8 mouse cellular contexts compared by ENCODE assay signal in the genomic region with DNA sequence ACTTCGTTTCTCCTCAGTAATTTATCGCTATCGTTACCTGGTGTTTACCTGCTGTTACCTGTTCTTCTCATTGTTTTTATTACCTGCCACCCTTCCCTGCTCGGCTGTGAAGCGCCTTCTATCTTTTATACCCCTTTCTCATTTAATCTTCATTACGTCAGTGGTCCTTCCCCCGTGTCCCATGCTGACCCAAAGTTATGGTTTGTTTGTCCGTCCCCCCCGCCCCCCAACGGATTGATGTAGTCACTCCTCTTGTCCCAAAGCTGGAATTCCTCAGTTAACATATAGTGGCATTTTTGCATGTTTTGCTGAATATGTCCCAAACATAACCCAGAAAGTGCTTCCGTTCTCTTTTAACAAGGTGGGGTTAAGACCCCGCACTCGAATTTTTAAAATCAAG. TPM values are rescaled to one million over a fixed set of nuclear protein-coding genes. Genes with fewer than 3 reads are reported as not detected.
DNase-seq lines count a peak whose midpoint lies in the region; ATAC-seq lines count a peak whose summit lies in the region.

No protein-coding gene starts in this region.

- H3K27me3 ChIP-seq in heart, embryonic 16.5 days (ENCODE audit: control insufficient read depth, insufficient read depth, low read length), result no peaks in the 10 kb centered on the region
- no peaks in the 10 kb centered on the region for H3K27me3 ChIP-seq in hindbrain, embryonic 11.5 days (ENCODE audit: control insufficient read depth, insufficient read depth, low read length)
- H3K27me3 ChIP-seq in midbrain, embryonic 10.5 days (ENCODE audit: low read depth, poor library complexity, severe bottlenecking), result no peaks in the 10 kb centered on the region

- 2% methylated on average over 13 of the region's 13 CpGs for WGBS in heart, embryonic 16.5 days
- WGBS in hindbrain, embryonic 11.5 days, result 4% methylated on average over 13 of the region's 13 CpGs
- WGBS in midbrain, embryonic 10.5 days, result 6% methylated on average over 13 of the region's 13 CpGs

- H3K36me3 ChIP-seq in heart, embryonic 16.5 days (ENCODE audit: control insufficient read depth, insufficient read depth), result peaks cover 28% of the 10 kb centered on the region
- peaks cover 5% of the 10 kb centered on the region; the same call in 1 of the 2 replicates for H3K36me3 ChIP-seq in hindbrain, embryonic 11.5 days (ENCODE audit: control insufficient read depth, insufficient read depth, low read length)
- H3K36me3 ChIP-seq in midbrain, embryonic 10.5 days, result peaks cover 61% of the 10 kb centered on the region

- peak overlapping the region; percentile 46 for H3K27ac ChIP-seq in heart, embryonic 16.5 days (ENCODE audit: low read length)
- H3K27ac ChIP-seq in hindbrain, embryonic 11.5 days (ENCODE audit: low read depth, low read length), result peak overlapping the region; percentile 48; the same call in 1 of the 2 replicates
- peak overlapping the region; percentile 87 for H3K27ac ChIP-seq in midbrain, embryonic 10.5 days (replicated peaks)

- H3K4me1 ChIP-seq in heart, embryonic 16.5 days (ENCODE audit: control insufficient read depth, insufficient read depth, low read length), result peaks cover 14% of the 10 kb centered on the region
- peaks cover 3% of the 10 kb centered on the region; the same call in 1 of the 2 replicates for H3K4me1 ChIP-seq in hindbrain, embryonic 11.5 days (replicated peaks; ENCODE audit: control insufficient read depth, insufficient read depth, low read length)
- H3K4me1 ChIP-seq in midbrain, embryonic 10.5 days, result peaks cover 23% of the 10 kb centered on the region

- H3K4me2 ChIP-seq in heart, embryonic 16.5 days (ENCODE audit: low read depth, low read length), result peak overlapping the region; percentile 83
- peak overlapping the region; percentile 76 for H3K4me2 ChIP-seq in hindbrain, embryonic 11.5 days (replicated peaks; ENCODE audit: low read depth, low read length)

- peak overlapping the region; percentile 83 for H3K9ac ChIP-seq in heart, embryonic 16.5 days (ENCODE audit: low read length)
- peak overlapping the region; percentile 74 for H3K9ac ChIP-seq in hindbrain, embryonic 11.5 days (ENCODE audit: low read depth, low read length)

- ATAC-seq in heart, embryonic 16.5 days (replicated peaks; ENCODE audit: extremely low read depth, insufficient read depth, low FRiP score), result no peak
- peak; percentile 12 for ATAC-seq in hindbrain, embryonic 11.5 days (ENCODE audit: low FRiP score)
- ATAC-seq in frontal cortex, adult (ENCODE audit: low TSS enrichment), result no peak

- peak overlapping the region; percentile 73 for H3K4me3 ChIP-seq in heart, embryonic 16.5 days (ENCODE audit: low read length)
- peak overlapping the region; percentile 82 for H3K4me3 ChIP-seq in hindbrain, embryonic 11.5 days (ENCODE audit: low read depth, low read length)
- H3K4me3 ChIP-seq in midbrain, embryonic 10.5 days, result peak overlapping the region; percentile 72

- no peaks in the 10 kb centered on the region for H3K9me3 ChIP-seq in heart, embryonic 16.5 days (replicated peaks; ENCODE audit: control insufficient read depth, low read length)
- no peaks in the 10 kb centered on the region for H3K9me3 ChIP-seq in hindbrain, embryonic 11.5 days (ENCODE audit: control insufficient read depth, low read length)
- no peaks in the 10 kb centered on the region for H3K9me3 ChIP-seq in midbrain, embryonic 10.5 days (replicated peaks)

- DNase-seq in heart, adult 9 months (ENCODE audit: low spot score in 2 of 2), result no peak
- DNase-seq in Muller cell, postnatal 12 days (ENCODE audit: inconsistent ontology term), result peak; percentile 57
- no peak for DNase-seq in hindbrain, embryonic 11.5 days (ENCODE audit: low spot score)
- DNase-seq in midbrain, embryonic 10.5 days (ENCODE audit: low spot score), result no peak
- DNase-seq in T-cell, adult 2 months (ENCODE audit: low spot score), result no peak
- DNase-seq in frontal cortex, postnatal 36 days (ENCODE audit: low spot score in 2 of 2), result no peak

RNA-seq across cellular contexts. Expression of a gene that starts 0.7 kb away (rescaled TPM):
- 41.4 and 43.0 TPM in 2 replicates for polyA plus RNA-seq in heart, embryonic 16.5 days (2015; fragmentation: Nextera tagmentation; extraction: Ambion mirVana)
- 64.8 and 66.4 TPM in 2 replicates for polyA plus RNA-seq in hindbrain, embryonic 11.5 days (2014; fragmentation: Nextera tagmentation; extraction: Ambion mirVana)
- polyA plus RNA-seq in midbrain, embryonic 10.5 days (2016; fragmentation: Nextera tagmentation; extraction: Ambion mirVana), result 82.0 and 100 TPM in 2 replicates

RNA-seq across cellular contexts. Expression of a gene that starts 5.0 kb away (rescaled TPM):
- polyA plus RNA-seq in heart, embryonic 16.5 days (2015; fragmentation: Nextera tagmentation; extraction: Ambion mirVana), result 154 and 169 TPM in 2 replicates
- 282 and 286 TPM in 2 replicates for polyA plus RNA-seq in hindbrain, embryonic 11.5 days (2014; fragmentation: Nextera tagmentation; extraction: Ambion mirVana)
- polyA plus RNA-seq in midbrain, embryonic 10.5 days (2016; fragmentation: Nextera tagmentation; extraction: Ambion mirVana), result 260 and 264 TPM in 2 replicates

RNA-seq across cellular contexts. Expression of a gene that starts 18.0 kb away (rescaled TPM):
- 16.2 and 18.1 TPM in 2 replicates for polyA plus RNA-seq in heart, embryonic 16.5 days (2015; fragmentation: Nextera tagmentation; extraction: Ambion mirVana)
- polyA plus RNA-seq in hindbrain, embryonic 11.5 days (2014; fragmentation: Nextera tagmentation; extraction: Ambion mirVana), result 14.2 and 16.3 TPM in 2 replicates
- polyA plus RNA-seq in midbrain, embryonic 10.5 days (2016; fragmentation: Nextera tagmentation; extraction: Ambion mirVana), result 22.1 and 24.3 TPM in 2 replicates

RNA-seq across cellular contexts. Expression of a gene that starts 18.3 kb away (rescaled TPM):
- polyA plus RNA-seq in heart, embryonic 16.5 days (2015; fragmentation: Nextera tagmentation; extraction: Ambion mirVana), result 40.3 and 42.2 TPM in 2 replicates
- polyA plus RNA-seq in hindbrain, embryonic 11.5 days (2014; fragmentation: Nextera tagmentation; extraction: Ambion mirVana), result 31.8 and 34.7 TPM in 2 replicates
- polyA plus RNA-seq in midbrain, embryonic 10.5 days (2016; fragmentation: Nextera tagmentation; extraction: Ambion mirVana), result 50.7 and 57.8 TPM in 2 replicates

RNA-seq across cellular contexts. Expression of a gene that starts 31.4 kb away (rescaled TPM):
- polyA plus RNA-seq in heart, embryonic 16.5 days (2015; fragmentation: Nextera tagmentation; extraction: Ambion mirVana), result 1.3 and 2.4 TPM in 2 replicates
- 0.27 and 0.49 TPM in 2 replicates for polyA plus RNA-seq in hindbrain, embryonic 11.5 days (2014; fragmentation: Nextera tagmentation; extraction: Ambion mirVana)
- 0.44 and 0.66 TPM in 2 replicates for polyA plus RNA-seq in midbrain, embryonic 10.5 days (2016; fragmentation: Nextera tagmentation; extraction: Ambion mirVana)
